Mouse (Mus musculus): ENCODE data around the gene Tgfbr3.

GRCm38 (mm10) chr5:107177791-107178190 lies 111.6 kb downstream of the Tgfbr3 start:
- TF ChIP-seq POLR2A (IDR thresholded peaks at IDR 0.05; ENCODE audit: insufficient read depth, low read depth, low read length), result no peak
- TF ChIP-seq CTCF (IDR thresholded peaks at IDR 0.05; ENCODE audit: insufficient read depth, low read depth, low read length), result no peak

Measured in olfactory bulb, adult 2 months (tissue).